Mouse (Mus musculus) heart, postnatal 10 days (tissue): ENCODE data around the gene Acox1. TPM values are rescaled to one million over a fixed set of nuclear protein-coding genes. Genes with fewer than 3 reads are reported as not detected.

ENCODE experiments used
- DNase-seq, 2 experiments: peaks; one replicate each; pipeline ENCODE4 v3.0.0; 2021
- intact Hi-C: fragments of 180-260 bp; cut with DNase I; formaldehyde crosslinking; loops from one replicate; pipeline ENCODE4 v1.15.1; 2025
- total RNA-seq, 2 experiments: library from RNA; stranded (reverse); gene quantifications; 2 replicates each; pipeline ENCODE4 v1.2.3; 2021

Acox1 gene
- total RNA-seq, 2 experiments from 2014 or later, result 92.5 to 99.9 TPM

DNA sequence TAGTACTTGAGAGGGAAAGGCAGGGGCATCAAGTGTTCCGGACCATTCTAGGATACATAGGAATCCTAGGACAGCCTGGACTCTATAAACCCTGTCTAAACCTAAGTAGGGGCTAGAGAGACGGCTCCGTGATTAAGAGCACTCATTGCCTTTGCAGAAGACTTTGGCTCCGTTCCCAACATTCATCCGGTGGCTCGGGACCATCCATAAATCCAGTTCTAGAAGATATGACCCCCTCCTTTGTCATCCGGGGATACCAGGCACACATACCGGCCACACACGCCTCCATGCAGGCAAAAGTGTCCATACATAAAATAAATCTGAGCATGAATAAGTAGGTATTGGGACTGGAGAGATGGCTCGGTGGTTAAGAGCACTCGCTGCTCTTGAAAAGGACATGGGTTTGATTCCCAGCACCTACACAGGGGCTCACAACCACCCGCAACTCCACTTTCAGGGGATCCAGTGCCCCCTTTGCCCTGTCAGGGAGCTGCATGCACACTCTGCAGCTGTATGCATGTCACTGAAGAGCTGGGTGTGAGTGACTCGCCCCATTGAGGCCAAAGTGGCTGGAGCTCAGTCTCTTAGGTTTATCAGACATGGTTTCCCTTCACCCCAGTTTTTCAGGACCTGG, 15.1 kb upstream of the Acox1 start:
- DNase-seq, result no peak
- intact Hi-C loops, result no loop called here

- intact Hi-C loops, result no loop called here
- no peak for DNase-seq
Measured at GRCm38 (mm10) chr11:116212847-116213246, 14.0 kb upstream of the Acox1 start.

- intact Hi-C loops, result no loop called here
Measured at GRCm38 (mm10) chr11:116210696-116211095, 11.9 kb upstream of the Acox1 start.

GRCm38 (mm10) chr11:116209257-116209656, 10.4 kb upstream of the Acox1 start:
- intact Hi-C loops, result no loop called here
- no peak for DNase-seq

More at GRCm38 (mm10) chr11:116210696-116211095, 11.9 kb upstream of the Acox1 start:
- no peak for DNase-seq

DNA sequence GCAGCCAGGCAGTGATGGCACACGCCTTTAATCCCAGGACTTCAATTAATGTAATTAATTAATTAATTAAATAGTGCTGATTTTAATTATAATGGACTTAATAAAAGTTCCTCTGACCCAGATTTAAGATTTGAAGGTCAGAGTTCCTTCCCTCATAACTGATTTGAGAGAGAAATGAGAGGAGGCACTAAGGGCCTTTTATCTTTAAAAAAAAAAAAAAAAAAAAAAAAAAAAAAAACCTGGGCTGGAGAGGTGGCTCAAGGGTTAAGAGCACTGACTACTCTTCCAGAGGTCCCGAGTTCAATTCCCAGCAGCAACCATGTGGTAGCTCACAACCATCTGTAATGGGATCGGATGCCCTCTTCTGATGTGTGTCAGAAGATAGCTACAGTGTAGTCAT, 9.8 kb upstream of the Acox1 start:
- no peak for DNase-seq
- intact Hi-C loops, result no loop called here

DNA sequence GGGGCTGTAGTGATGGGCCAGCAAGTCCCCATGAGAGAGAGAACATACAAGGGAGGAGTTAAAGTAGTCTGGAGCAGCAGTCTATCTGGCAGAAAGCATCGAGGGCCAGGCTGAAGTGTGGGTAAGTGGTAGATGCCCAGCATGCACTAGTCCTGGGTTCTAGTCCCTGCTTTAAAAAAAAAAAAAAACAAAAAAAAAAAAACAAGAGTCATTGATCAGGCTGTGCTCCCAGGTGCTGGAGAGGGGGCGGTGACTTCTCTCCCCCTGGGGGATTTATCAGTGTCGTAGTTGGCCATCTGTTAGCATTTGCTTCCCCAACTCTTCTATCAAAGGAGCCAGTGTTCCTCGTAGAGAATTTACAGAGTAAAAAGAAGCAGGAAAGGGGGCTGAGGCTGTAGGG, 7.8 kb upstream of the Acox1 start:
- DNase-seq, result no peak
- intact Hi-C loops, result no loop called here

DNA sequence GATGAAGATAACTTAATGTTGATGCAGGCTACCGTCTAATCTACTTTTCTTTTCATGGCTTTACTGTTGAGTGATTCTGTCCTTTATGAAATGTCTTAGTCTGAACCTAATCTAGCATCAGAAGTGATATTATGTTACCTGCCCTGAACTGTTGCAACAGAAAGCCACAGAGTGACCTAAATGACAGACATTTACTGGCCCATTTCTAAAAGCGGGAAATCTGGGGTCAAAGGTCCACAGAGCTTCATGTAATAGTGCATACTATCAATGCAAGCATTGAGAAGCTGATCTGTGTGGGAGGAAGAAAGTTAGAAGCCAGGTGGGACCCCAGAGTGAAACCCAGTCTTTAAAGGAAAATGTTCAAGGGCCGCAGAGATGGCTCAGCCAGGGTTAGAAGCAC, 4.3 kb upstream of the Acox1 start:
- intact Hi-C loops, result no loop called here
- no peak for DNase-seq

- intact Hi-C loops, result no loop called here
Measured at GRCm38 (mm10) chr11:116201151-116201550, 2.3 kb upstream of the Acox1 start.

GRCm38 (mm10) chr11:116198132-116198531, 713 bp downstream of the Acox1 start:
- DNase-seq, result no peak
- intact Hi-C loops, result loop anchor here (2.0 kb wide), 2 partner anchors 21 to 59 kb away; partner anchors contain the start of gene Mrpl38

More at GRCm38 (mm10) chr11:116201151-116201550, 2.3 kb upstream of the Acox1 start:
- DNase-seq, result no peak

DNA sequence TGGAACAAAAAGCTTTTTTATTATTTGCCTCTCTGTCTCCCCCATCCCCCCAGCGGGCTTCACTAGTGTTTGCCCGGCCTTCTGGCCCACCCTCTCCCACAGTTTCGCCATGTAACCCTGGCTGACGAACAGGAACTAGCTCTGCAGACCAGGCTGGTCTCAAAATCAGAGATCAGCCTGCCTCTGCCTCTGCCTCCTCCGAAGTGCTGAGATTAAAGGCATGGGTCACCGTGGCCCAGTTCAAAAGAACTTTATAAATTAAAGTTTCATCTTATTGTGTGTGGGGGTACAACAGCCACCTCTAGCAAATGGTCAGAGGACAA, 1.3 kb downstream of the Acox1 start:
- DNase-seq, result no peak
- intact Hi-C loops, result no loop called here

- no peak for DNase-seq
- intact Hi-C loops, result no loop called here
Measured at GRCm38 (mm10) chr11:116196866-116197583, 1.8 kb downstream of the Acox1 start.

GRCm38 (mm10) chr11:116196336-116196735, 2.5 kb downstream of the Acox1 start:
- intact Hi-C loops, result no loop called here
- no peak for DNase-seq

GRCm38 (mm10) chr11:116195252-116195651, 3.6 kb downstream of the Acox1 start:
- intact Hi-C loops, result no loop called here
- DNase-seq, result no peak

GRCm38 (mm10) chr11:116194619-116195018, 4.2 kb downstream of the Acox1 start:
- DNase-seq, result no peak
- intact Hi-C loops, result no loop called here

GRCm38 (mm10) chr11:116187226-116187930, 11.5 kb downstream of the Acox1 start:
- no peak for DNase-seq
- intact Hi-C loops, result no loop called here

- no peak for DNase-seq
- intact Hi-C loops, result no loop called here
Measured at GRCm38 (mm10) chr11:116186360-116186759, 12.5 kb downstream of the Acox1 start.

DNA sequence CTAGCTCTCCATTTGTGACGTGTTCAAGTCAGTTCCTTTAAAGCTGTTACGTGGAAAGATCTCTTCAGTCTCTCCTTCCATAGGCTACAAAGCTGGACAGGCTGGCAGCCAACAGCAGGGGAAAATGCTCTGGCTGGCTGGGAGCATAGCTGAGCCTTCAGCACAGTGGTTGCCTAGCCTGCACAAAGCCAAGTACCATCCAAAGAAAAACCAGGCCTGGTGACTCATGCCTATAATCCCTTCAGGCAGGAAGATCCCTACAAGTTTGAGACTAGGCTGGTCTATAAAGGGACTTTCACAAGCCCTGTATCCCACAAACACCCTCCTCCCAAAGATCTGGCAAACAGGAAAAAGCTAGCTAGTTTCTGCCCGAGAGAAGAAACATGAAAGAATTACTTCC, 13.0 kb downstream of the Acox1 start:
- intact Hi-C loops, result no loop called here

GRCm38 (mm10) chr11:116178411-116179121, 20.3 kb downstream of the Acox1 start:
- intact Hi-C loops, result no loop called here
- DNase-seq, result no peak

More for the DNA sequence above, 13.0 kb downstream of the Acox1 start:
- peak; percentile 18 to 25 for DNase-seq

DNA sequence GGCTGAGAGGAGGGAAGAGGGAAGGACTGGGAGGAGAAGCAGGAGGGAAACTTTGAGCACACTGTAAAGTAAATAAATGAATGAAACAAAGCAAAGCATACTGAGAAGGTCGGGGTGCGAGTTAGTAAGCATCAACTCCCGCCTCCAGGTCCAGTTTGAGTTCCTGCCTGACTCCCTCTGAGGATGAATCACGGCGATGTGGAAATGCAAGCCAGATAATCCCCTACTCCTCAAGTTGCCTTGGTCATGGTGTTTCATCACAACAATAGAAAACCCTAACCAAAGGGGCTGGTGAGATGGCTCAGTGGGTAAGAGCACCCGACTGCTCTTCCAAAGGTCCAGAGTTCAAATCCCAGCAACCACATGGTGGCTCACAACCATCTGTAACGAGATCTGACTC, 22.8 kb downstream of the Acox1 start:
- DNase-seq, result no peak
- intact Hi-C loops, result no loop called here

DNA sequence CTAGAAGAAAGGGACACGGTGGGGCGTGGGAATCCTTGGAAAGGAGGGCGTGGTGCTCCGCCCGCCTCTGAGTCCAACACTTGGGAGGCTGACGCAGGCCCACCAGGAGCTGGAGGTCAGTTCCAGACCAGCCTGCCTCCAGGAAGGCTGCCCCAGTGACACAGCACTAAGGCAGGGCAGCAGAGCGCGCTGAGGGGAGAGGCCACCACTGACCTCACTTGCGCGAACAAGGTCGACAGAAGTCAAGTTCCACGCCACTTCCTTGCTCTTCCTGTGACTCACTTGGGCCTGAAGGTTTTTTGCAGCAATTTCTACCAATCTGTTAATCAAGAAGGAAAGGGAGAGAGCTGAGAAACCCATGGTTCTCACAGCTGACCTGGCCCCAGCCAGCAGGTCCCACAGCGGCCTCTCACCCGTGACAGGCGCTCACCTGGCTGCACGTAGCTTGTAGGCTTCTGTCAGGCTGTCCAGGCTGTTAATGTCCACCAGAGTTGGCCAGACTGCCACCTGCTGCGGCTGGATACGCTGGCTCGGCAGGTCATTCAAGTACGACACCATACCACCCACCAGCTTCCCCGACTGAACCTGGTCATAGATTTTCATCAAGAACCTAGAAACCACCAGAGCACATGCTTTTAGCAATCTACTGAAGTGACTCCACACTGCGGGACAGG, 23.9 kb downstream of the Acox1 start:
- DNase-seq, result no peak
- intact Hi-C loops, result no loop called here

DNA sequence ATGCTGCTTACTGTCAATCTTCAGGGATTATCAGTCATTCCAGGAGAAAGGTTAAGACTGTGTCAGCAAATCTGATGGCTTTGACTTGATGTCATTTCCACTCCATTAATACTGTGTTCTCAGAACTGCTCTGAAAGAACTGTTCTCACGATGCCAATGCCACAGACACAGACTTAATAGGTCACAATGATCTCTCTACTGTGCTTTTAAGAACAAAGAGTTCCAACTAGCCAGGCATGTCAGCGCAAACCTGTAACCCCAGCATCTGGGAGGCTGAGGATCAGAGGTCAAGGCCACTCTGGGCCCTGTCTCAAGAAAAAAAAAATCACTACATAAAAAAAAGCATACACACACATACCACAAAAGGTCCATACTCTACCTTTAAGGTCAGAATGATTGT, 26.9 kb downstream of the Acox1 start:
- DNase-seq, result no peak
- intact Hi-C loops, result no loop called here
